In the genomic region with DNA sequence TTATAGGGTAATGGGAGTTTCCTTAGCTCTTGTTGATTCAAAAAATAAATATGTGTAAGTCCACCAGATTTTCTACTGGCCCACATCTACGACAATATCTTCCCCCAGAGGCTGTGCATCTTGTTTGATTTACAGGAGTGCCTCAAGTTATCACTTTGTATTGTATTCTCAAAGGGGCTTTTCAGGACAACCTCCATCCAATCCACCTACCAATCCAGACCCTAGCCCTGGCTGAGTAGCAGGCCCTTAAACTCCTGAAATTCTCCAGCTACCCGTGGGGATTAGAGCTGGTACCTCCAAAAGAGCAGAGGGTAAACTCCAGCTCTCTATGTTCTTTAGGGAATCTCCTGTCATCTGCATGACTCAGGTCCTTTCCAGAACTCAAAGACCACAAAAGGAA, we compare ENCODE assay signal across 11 mouse cellular contexts. TPM values are rescaled to one million over a fixed set of nuclear protein-coding genes. Genes with fewer than 3 reads are reported as not detected.
DNase-seq lines count a peak whose midpoint lies in the region; ATAC-seq lines count a peak whose summit lies in the region.
"Had no signal": no experiment of that assay in that cellular context is flagged by ENCODE, and none has a peak within 500 bp of the region (broad histone marks: within the 10 kb centered on the region; RNA-seq: fewer than 3 reads in every experiment).

No protein-coding gene starts in this region.

- H3K27ac ChIP-seq in kidney, embryonic 16.5 days (ENCODE audit: low read length): no peak overlapping the region
- H3K27ac ChIP-seq in embryonic facial prominence, embryonic 15.5 days (replicated peaks): no peak overlapping the region
- H3K27ac ChIP-seq in intestine, embryonic 16.5 days (ENCODE audit: low read length): no peak overlapping the region
- no peak overlapping the region for H3K27ac ChIP-seq in neural tube, embryonic 12.5 days

- H3K9me3 ChIP-seq in kidney, embryonic 16.5 days (ENCODE audit: low read length): no peaks in the 10 kb centered on the region
- no peaks in the 10 kb centered on the region for H3K9me3 ChIP-seq in embryonic facial prominence, embryonic 15.5 days (replicated peaks)
- H3K9me3 ChIP-seq in intestine, embryonic 16.5 days (ENCODE audit: control insufficient read depth, low read length): no peaks in the 10 kb centered on the region
- no peaks in the 10 kb centered on the region for H3K9me3 ChIP-seq in neural tube, embryonic 12.5 days

- 50% methylated on average over 2 of the region's 2 CpGs for WGBS in kidney, embryonic 16.5 days
- 48% methylated on average over 2 of the region's 2 CpGs for WGBS in embryonic facial prominence, embryonic 15.5 days
- WGBS in intestine, embryonic 16.5 days: 49% methylated on average over 2 of the region's 2 CpGs
- WGBS in neural tube, embryonic 12.5 days: 65% methylated on average over 2 of the region's 2 CpGs

- H3K4me1 ChIP-seq in kidney, embryonic 16.5 days (ENCODE audit: insufficient read depth, low read length): peaks cover 22% of the 10 kb centered on the region
- H3K4me1 ChIP-seq in embryonic facial prominence, embryonic 15.5 days: peaks cover 27% of the 10 kb centered on the region
- H3K4me1 ChIP-seq in intestine, embryonic 16.5 days (ENCODE audit: control insufficient read depth, insufficient read depth, low read length): peaks cover 12% of the 10 kb centered on the region
- peaks cover 22% of the 10 kb centered on the region for H3K4me1 ChIP-seq in neural tube, embryonic 12.5 days

- no peaks in the 10 kb centered on the region for H3K27me3 ChIP-seq in kidney, embryonic 16.5 days (ENCODE audit: insufficient read depth, low read length)
- H3K27me3 ChIP-seq in embryonic facial prominence, embryonic 15.5 days: no peaks in the 10 kb centered on the region
- no peaks in the 10 kb centered on the region for H3K27me3 ChIP-seq in intestine, embryonic 16.5 days (replicated peaks; ENCODE audit: control insufficient read depth, insufficient read depth, low read length)
- no peaks in the 10 kb centered on the region for H3K27me3 ChIP-seq in neural tube, embryonic 12.5 days (replicated peaks)

- H3K36me3 ChIP-seq in kidney, embryonic 16.5 days (ENCODE audit: insufficient read depth, low read length): peaks cover 25% of the 10 kb centered on the region
- H3K36me3 ChIP-seq in embryonic facial prominence, embryonic 15.5 days: peaks cover 28% of the 10 kb centered on the region
- H3K36me3 ChIP-seq in intestine, embryonic 16.5 days (ENCODE audit: control insufficient read depth, insufficient read depth, low read length): peaks cover 9% of the 10 kb centered on the region; the same call in 1 of the 2 replicates
- H3K36me3 ChIP-seq in neural tube, embryonic 12.5 days: peaks cover 29% of the 10 kb centered on the region

- H3K9ac ChIP-seq in kidney, embryonic 16.5 days (replicated peaks; ENCODE audit: low read length): peak overlapping the region; percentile 85; the same call in 1 of the 2 replicates
- H3K9ac ChIP-seq in embryonic facial prominence, embryonic 15.5 days: peak overlapping the region; percentile 98; the same call in 1 of the 2 replicates
- peak overlapping the region; percentile 43; the same call in 1 of the 2 replicates for H3K9ac ChIP-seq in intestine, embryonic 16.5 days (ENCODE audit: low read depth, low read length)
- peak overlapping the region; percentile 96; the same call in 1 of the 2 replicates for H3K9ac ChIP-seq in neural tube, embryonic 12.5 days

- peak overlapping the region; percentile 86 for H3K4me2 ChIP-seq in kidney, embryonic 16.5 days (replicated peaks; ENCODE audit: low read depth, low read length)
- H3K4me2 ChIP-seq in embryonic facial prominence, embryonic 15.5 days (replicated peaks): peak overlapping the region; percentile 61
- H3K4me2 ChIP-seq in intestine, embryonic 16.5 days (ENCODE audit: low read depth, low read length): peak overlapping the region; percentile 75
- peak overlapping the region; percentile 72 for H3K4me2 ChIP-seq in neural tube, embryonic 12.5 days (replicated peaks)

- H3K4me3 ChIP-seq in kidney, embryonic 16.5 days (ENCODE audit: low read length): peak overlapping the region; percentile 74; the same call in 1 of the 2 replicates
- peak overlapping the region; percentile 94 for H3K4me3 ChIP-seq in embryonic facial prominence, embryonic 15.5 days (replicated peaks)
- peak overlapping the region; percentile 97; the same call in 1 of the 2 replicates for H3K4me3 ChIP-seq in intestine, embryonic 16.5 days (ENCODE audit: low read length)
- peak overlapping the region; percentile 94 for H3K4me3 ChIP-seq in neural tube, embryonic 12.5 days

- no peak for DNase-seq in kidney, postnatal 36 days
- no peak for DNase-seq in adrenal gland, adult 2 months
- DNase-seq in retina, postnatal 1 day: no peak
- no peak for DNase-seq in layer of hippocampus, postnatal 14 days (ENCODE audit: low spot score in 2 of 2)
- DNase-seq: cerebellum, postnatal 10 days; kidney, postnatal 25 days; thymus, postnatal 14 days had no signal

- no peak for ATAC-seq in kidney, embryonic 16.5 days (ENCODE audit: low FRiP score, low TSS enrichment)
- no peak for ATAC-seq in embryonic facial prominence, embryonic 15.5 days (ENCODE audit: insufficient number of reproducible peaks, low FRiP score, low TSS enrichment, low read depth)
- no peak for ATAC-seq in intestine, embryonic 16.5 days
- ATAC-seq in neural tube, embryonic 12.5 days (ENCODE audit: low FRiP score, low read depth): no peak

RNA-seq across cellular contexts. Expression of a gene that starts 2.3 kb away (rescaled TPM):
- polyA plus RNA-seq in kidney, embryonic 16.5 days (2015; fragmentation: Nextera tagmentation; extraction: Ambion mirVana): 560 and 578 TPM in 2 replicates
- polyA plus RNA-seq in embryonic facial prominence, embryonic 15.5 days (2015; fragmentation: Nextera tagmentation; extraction: Ambion mirVana): 478 and 494 TPM in 2 replicates
- 448 and 464 TPM in 2 replicates for polyA plus RNA-seq in intestine, embryonic 16.5 days (2015; fragmentation: Nextera tagmentation; extraction: Ambion mirVana)
- 631 and 640 TPM in 2 replicates for polyA plus RNA-seq in neural tube, embryonic 12.5 days (2016; fragmentation: Nextera tagmentation; extraction: Ambion mirVana)
- total RNA-seq in adrenal gland, adult 2 months (2021): 100 to 1,000 TPM; 305 to 320 TPM
- polyA plus RNA-seq in adrenal gland, adult 2 months (2012; rRNA removed): 671 and 857 TPM in 2 replicates
- total RNA-seq in layer of hippocampus, postnatal 14 days (2021): 100 to 1,000 TPM; 214 to 228 TPM

RNA-seq across cellular contexts. Expression of a gene that starts 12.3 kb away (rescaled TPM):
- polyA plus RNA-seq in kidney, embryonic 16.5 days (2015; fragmentation: Nextera tagmentation; extraction: Ambion mirVana): 19.5 and 20.6 TPM in 2 replicates
- 19.8 and 22.3 TPM in 2 replicates for polyA plus RNA-seq in embryonic facial prominence, embryonic 15.5 days (2015; fragmentation: Nextera tagmentation; extraction: Ambion mirVana)
- 16.1 and 16.2 TPM in 2 replicates for polyA plus RNA-seq in intestine, embryonic 16.5 days (2015; fragmentation: Nextera tagmentation; extraction: Ambion mirVana)
- polyA plus RNA-seq in neural tube, embryonic 12.5 days (2016; fragmentation: Nextera tagmentation; extraction: Ambion mirVana): 17.4 and 20.9 TPM in 2 replicates
- 1 to 10 TPM; 7.7 to 8.9 TPM for total RNA-seq in adrenal gland, adult 2 months (2021)
- polyA plus RNA-seq in adrenal gland, adult 2 months (2012; rRNA removed): 10.8 and 13.5 TPM in 2 replicates
- total RNA-seq in layer of hippocampus, postnatal 14 days (2021): 10 to 100 TPM in 1 of 2 experiments, 1 to 10 TPM in 1; 9.9 to 11.6 TPM

RNA-seq across cellular contexts. Expression of a gene that starts 27.6 kb away (rescaled TPM):
- 29.8 and 32.2 TPM in 2 replicates for polyA plus RNA-seq in kidney, embryonic 16.5 days (2015; fragmentation: Nextera tagmentation; extraction: Ambion mirVana)
- 23.4 and 23.9 TPM in 2 replicates for polyA plus RNA-seq in embryonic facial prominence, embryonic 15.5 days (2015; fragmentation: Nextera tagmentation; extraction: Ambion mirVana)
- 29.6 and 30.3 TPM in 2 replicates for polyA plus RNA-seq in intestine, embryonic 16.5 days (2015; fragmentation: Nextera tagmentation; extraction: Ambion mirVana)
- polyA plus RNA-seq in neural tube, embryonic 12.5 days (2016; fragmentation: Nextera tagmentation; extraction: Ambion mirVana): 24.5 and 25.2 TPM in 2 replicates
- total RNA-seq in adrenal gland, adult 2 months (2021): 10 to 100 TPM; 16.5 to 20.2 TPM
- polyA plus RNA-seq in adrenal gland, adult 2 months (2012; rRNA removed): 21.3 and 25.4 TPM in 2 replicates
- 10 to 100 TPM; 29.1 to 32.0 TPM for total RNA-seq in layer of hippocampus, postnatal 14 days (2021)

RNA-seq across cellular contexts. Expression of a gene that starts 28.6 kb away (rescaled TPM):
- 0.39 and 1.7 TPM in 2 replicates for polyA plus RNA-seq in kidney, embryonic 16.5 days (2015; fragmentation: Nextera tagmentation; extraction: Ambion mirVana)
- 0.24 and 1.6 TPM in 2 replicates for polyA plus RNA-seq in embryonic facial prominence, embryonic 15.5 days (2015; fragmentation: Nextera tagmentation; extraction: Ambion mirVana)
- 0.22 TPM in 1 of 2 replicates, not detected in the other for polyA plus RNA-seq in intestine, embryonic 16.5 days (2015; fragmentation: Nextera tagmentation; extraction: Ambion mirVana)
- 0.46 and 0.93 TPM in 2 replicates for polyA plus RNA-seq in neural tube, embryonic 12.5 days (2016; fragmentation: Nextera tagmentation; extraction: Ambion mirVana)
- not detected for total RNA-seq in adrenal gland, adult 2 months (2021)
- not detected in 2 replicates for polyA plus RNA-seq in adrenal gland, adult 2 months (2012; rRNA removed)
- not detected for total RNA-seq in layer of hippocampus, postnatal 14 days (2021)

RNA-seq across cellular contexts. Expression of a gene that starts 33.5 kb away (rescaled TPM):
- 363 and 374 TPM in 2 replicates for polyA plus RNA-seq in kidney, embryonic 16.5 days (2015; fragmentation: Nextera tagmentation; extraction: Ambion mirVana)
- 294 and 307 TPM in 2 replicates for polyA plus RNA-seq in embryonic facial prominence, embryonic 15.5 days (2015; fragmentation: Nextera tagmentation; extraction: Ambion mirVana)
- polyA plus RNA-seq in intestine, embryonic 16.5 days (2015; fragmentation: Nextera tagmentation; extraction: Ambion mirVana): 306 and 324 TPM in 2 replicates
- polyA plus RNA-seq in neural tube, embryonic 12.5 days (2016; fragmentation: Nextera tagmentation; extraction: Ambion mirVana): 251 and 257 TPM in 2 replicates
- 100 to 1,000 TPM; 227 to 252 TPM for total RNA-seq in adrenal gland, adult 2 months (2021)
- 192 and 291 TPM in 2 replicates for polyA plus RNA-seq in adrenal gland, adult 2 months (2012; rRNA removed)
- total RNA-seq in layer of hippocampus, postnatal 14 days (2021): 100 to 1,000 TPM; 102 to 103 TPM

Comparison
In these comparisons a context has a peak if more than half of its experiments do, and no peak if none do; other contexts are left out.
1. H3K9ac ChIP-seq: peak in every context shown above with its lines; median percentile 98 in embryonic facial prominence, embryonic 15.5 days; 96 in neural tube, embryonic 12.5 days; 85 in kidney, embryonic 16.5 days; 43 in intestine, embryonic 16.5 days.